Mouse (Mus musculus) layer of hippocampus, adult 8-10 months (tissue): Measurements from ENCODE around the gene Ppil2. TPM values are rescaled to one million over a fixed set of nuclear protein-coding genes. Genes with fewer than 3 reads are reported as not detected.

Source experiments
- DNase-seq, 2 experiments: peaks; one replicate each; pipeline ENCODE4 v3.0.0; 2022; ENCODE audit warnings: low spot score in 2 of 2
- microRNA-seq, 2 experiments: library from miRNA; unstranded; fragments of <30 nt; microRNA quantifications; one replicate each; pipeline ENCODE4 v1.2.0; 2022
- total RNA-seq, 4 experiments: library from RNA; stranded (reverse); gene quantifications; 2 replicates each; pipeline ENCODE4 v1.2.4; 2022

Gene Ppil2
- total RNA-seq, 4 experiments from 2014 or later, result 85.7 to 105 (median 98.4) TPM

DNA sequence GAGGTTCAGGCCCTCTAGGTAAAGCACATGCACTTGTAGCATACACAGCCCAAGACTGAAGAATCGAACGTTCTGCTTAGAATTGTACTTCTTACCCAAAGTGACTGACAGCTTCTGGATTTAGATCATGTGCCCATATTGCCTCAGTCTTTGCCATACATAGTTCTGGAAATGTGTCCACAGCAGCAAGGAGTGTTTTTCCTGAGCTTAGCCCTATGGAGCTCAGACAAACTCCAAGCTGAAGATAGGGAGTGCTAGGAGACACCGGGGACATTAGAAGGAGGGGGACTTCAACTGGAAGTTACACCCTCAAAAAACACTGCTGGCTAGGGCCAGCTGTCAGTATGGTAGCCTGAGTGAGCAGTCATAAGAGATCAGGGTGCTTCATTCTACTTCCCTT, 70.3 kb downstream of the Ppil2 start:
- DNase-seq, result no peak

Small RNAs within 50 kb of the gene (microRNA-seq; reads per million reads assigned to microRNA genes)
- gene Mir130b (69.2 to 76.3 reads per million in 2 experiments), gene Mir301b (0.32 to 1.5 reads per million in 2 experiments)

Other genes with a start within 250 kb of the Ppil2 start
- gene Igll1, start 247.3 kb downstream of the Ppil2 start, total RNA-seq, result not detected
- 10 to 100 TPM; 68.6 to 86.2 (median 73.0) TPM for gene Top3b, start 240.5 kb downstream of the Ppil2 start, total RNA-seq
- 1 to 10 TPM in 1 of 4 experiments, not detected in 3; 1.9 TPM for gene Vpreb1, start 240.4 kb downstream of the Ppil2 start, total RNA-seq
- gene Ppm1f, start 214.8 kb downstream of the Ppil2 start, total RNA-seq, result 10 to 100 TPM; 46.5 to 59.4 (median 51.9) TPM
- gene Mapk1, start 127.9 kb downstream of the Ppil2 start, total RNA-seq, result 100 to 1,000 TPM; 461 to 545 (median 499) TPM
- 10 to 100 TPM; 27.9 to 36.5 (median 29.8) TPM for gene Ypel1, start 41.6 kb downstream of the Ppil2 start, total RNA-seq
- 1 to 10 TPM in 1 of 4 experiments, under 1 TPM in 3; 0.68 to 1.2 (median 0.94) TPM for gene 2610318N02Rik, start 13.9 kb upstream of the Ppil2 start, total RNA-seq
- 10 to 100 TPM; 25.6 to 40.2 (median 33.6) TPM for gene Sdf2l1, start 21.1 kb upstream of the Ppil2 start, total RNA-seq
- 10 to 100 TPM; 23.2 to 31.9 (median 25.8) TPM for gene Ydjc, start 33.4 kb upstream of the Ppil2 start, total RNA-seq
- gene Ccdc116, start 36.0 kb upstream of the Ppil2 start, total RNA-seq, result 1 to 10 TPM in 3 of 4 experiments, under 1 TPM in 1; 0.71 to 2.4 (median 1.6) TPM
- 100 to 1,000 TPM; 126 to 157 (median 142) TPM for gene Ube2l3, start 91.4 kb upstream of the Ppil2 start, total RNA-seq
- 1 to 10 TPM; 2.8 to 3.8 (median 3.5) TPM for gene Rimbp3, start 97.3 kb upstream of the Ppil2 start, total RNA-seq
- 1 to 10 TPM; 4.1 to 7.2 (median 6.5) TPM for gene Hic2, start 122.3 kb upstream of the Ppil2 start, total RNA-seq
- gene Tmem191c, start 164.8 kb upstream of the Ppil2 start, total RNA-seq, result 100 to 1,000 TPM in 2 of 4 experiments, 10 to 100 TPM in 2; 85.5 to 112 (median 94.2) TPM
- gene Serpind1, start 220.1 kb upstream of the Ppil2 start, total RNA-seq, result 1 to 10 TPM; 1.6 to 2.6 (median 2.2) TPM